Mouse (Mus musculus): ENCODE data around the gene Arhgef12.

GRCm38 (mm10) chr9:42926564-42926963 lies 180.5 kb downstream of the Arhgef12 start:
- TF ChIP-seq HCFC1 (IDR thresholded peaks at IDR 0.05; ENCODE audit: borderline replicate concordance, insufficient read depth, low read length) (no peak), ZC3H11A (IDR thresholded peaks at IDR 0.05; ENCODE audit: borderline replicate concordance, low read depth, low read length) (no peak), MAFK (IDR thresholded peaks at IDR 0.05; ENCODE audit: insufficient read depth, low read depth, low read length) (no peak)

All from ES-E14 (cell line).